Mouse (Mus musculus) hindbrain, embryonic 10.5 days (tissue): ENCODE results near the gene Rhog. TPM values are rescaled to one million over a fixed set of nuclear protein-coding genes. Genes with fewer than 3 reads are reported as not detected.
"Not testable (repeated sequence)": the region's sequence is repeated elsewhere in the genome, so short reads cannot be mapped to it uniquely, and the experiment has no call there.

Experiments
- DNase-seq: peaks from one replicate; pipeline ENCODE4 v3.0.0-alpha.2; 2017; ENCODE audit warnings: low spot score
- H3K27ac ChIP-seq: fragments of 300-500 bp; sonication (generic); 2 replicates; pipeline ENCODE4 v1.5.1; 2016; ENCODE audit warnings: mild to moderate bottlenecking, moderate library complexity
- H3K27me3 ChIP-seq: fragments of 300-500 bp; sonication (generic); 2 replicates; pipeline ENCODE4 v1.6.1; 2016; ENCODE audit warnings: mild to moderate bottlenecking; ENCODE audit not compliant: poor library complexity, insufficient read depth, severe bottlenecking
- H3K36me3 ChIP-seq: fragments of 300-500 bp; sonication (generic); 2 replicates; pipeline ENCODE4 v1.6.1; 2016; ENCODE audit warnings: mild to moderate bottlenecking, moderate library complexity
- H3K4me1 ChIP-seq: fragments of 300-500 bp; sonication (generic); replicated peaks from 2 replicates; pipeline ENCODE4 v1.6.1; 2016; ENCODE audit warnings: mild to moderate bottlenecking
- H3K4me3 ChIP-seq: fragments of 300-500 bp; sonication (generic); 2 replicates; pipeline ENCODE4 v1.5.1; 2016; ENCODE audit warnings: mild to moderate bottlenecking, moderate library complexity
- H3K9me3 ChIP-seq: fragments of 300-500 bp; sonication (generic); 2 replicates; pipeline ENCODE4 v1.6.1; 2016; ENCODE audit warnings: mild to moderate bottlenecking, moderate library complexity
- WGBS: fragments of 180-500 bp; shearing (Covaris S2); methylation state at CpG from one replicate; pipeline ENCODE4 v1.1.7; 2016; 5-methylcytosine and 5-hydroxymethylcytosine counted together
- polyA plus RNA-seq: library from polyadenylated mRNA; unstranded; fragments of >200 nt; fragmentation: Nextera tagmentation; extraction: Ambion mirVana; gene quantifications from 2 replicates; pipeline ENCODE4 v1.2.1, GENCODE M21; 2016

The Rhog gene
- polyA plus RNA-seq, 1 experiment from 2014 or later = 34.3 TPM

- no peak for DNase-seq
- WGBS = 52% methylated on average over 14 of the region's 14 CpGs
- Histone ChIP-seq H3K27me3 (peaks cover 19% of the 10 kb centered on the region), H3K4me1 (peaks cover 18% of the 10 kb centered on the region), H3K36me3 (no peaks in the 10 kb centered on the region), H3K9me3 (no peaks in the 10 kb centered on the region), H3K27ac (no peak overlapping the region), H3K4me3 (peak overlapping the region; percentile 90; the same call in 1 of the 2 replicates)
These were observed 10.7 kb upstream of the Rhog start for GRCm38 (mm10) chr7:102266401-102267042.

- Histone ChIP-seq H3K27me3 (peaks cover 19% of the 10 kb centered on the region), H3K4me1 (peaks cover 18% of the 10 kb centered on the region)
- H3K27ac ChIP-seq, H3K9me3 ChIP-seq, H3K4me3 ChIP-seq, DNase-seq, H3K36me3 ChIP-seq: not testable (repeated sequence)
- WGBS = 93% methylated on average over 10 of the region's 10 CpGs
These were observed 10.2 kb upstream of the Rhog start for GRCm38 (mm10) chr7:102266021-102266400.

GRCm38 (mm10) chr7:102263020-102263419, 7.2 kb upstream of the Rhog start:
- peaks cover 2% of the 10 kb centered on the region; the same call in 1 of the 2 replicates for H3K27me3 ChIP-seq
- WGBS = 84% methylated on average over 2 of the region's 2 CpGs
- H3K4me1 ChIP-seq = peaks cover 10% of the 10 kb centered on the region
- H3K36me3 ChIP-seq = no peaks in the 10 kb centered on the region
- no peak for DNase-seq
- no peak overlapping the region for H3K27ac ChIP-seq
- no peak overlapping the region for H3K4me3 ChIP-seq
- no peaks in the 10 kb centered on the region for H3K9me3 ChIP-seq

- 77% methylated on average over 1 of the region's 1 CpGs for WGBS
- Histone ChIP-seq H3K4me3 (no peak overlapping the region), H3K36me3 (no peaks in the 10 kb centered on the region), H3K9me3 (no peaks in the 10 kb centered on the region), H3K27ac (no peak overlapping the region), H3K4me1 (no peaks in the 10 kb centered on the region), H3K27me3 (no peaks in the 10 kb centered on the region)
- no peak for DNase-seq
These were observed 4.7 kb upstream of the Rhog start for GRCm38 (mm10) chr7:102260518-102260917.

- DNase-seq = no peak
- no peak overlapping the region for H3K27ac ChIP-seq
- no peaks in the 10 kb centered on the region for H3K4me1 ChIP-seq
- H3K9me3 ChIP-seq = no peaks in the 10 kb centered on the region
- H3K36me3 ChIP-seq = no peaks in the 10 kb centered on the region
- no peak overlapping the region for H3K4me3 ChIP-seq
- whole genome bisulfite sequencing = 85% methylated on average over 10 of the region's 10 CpGs
- H3K27me3 ChIP-seq = no peaks in the 10 kb centered on the region
These were observed 4.0 kb upstream of the Rhog start for GRCm38 (mm10) chr7:102259716-102260479.

GRCm38 (mm10) chr7:102258753-102259152, 2.9 kb upstream of the Rhog start:
- 83% methylated on average over 3 of the region's 3 CpGs for WGBS
- no peak for DNase-seq
- Histone ChIP-seq H3K4me3 (no peak overlapping the region), H3K9me3 (no peaks in the 10 kb centered on the region), H3K27ac (no peak overlapping the region), H3K4me1 (no peaks in the 10 kb centered on the region), H3K36me3 (no peaks in the 10 kb centered on the region), H3K27me3 (no peaks in the 10 kb centered on the region)

GRCm38 (mm10) chr7:102258189-102258588, 2.3 kb upstream of the Rhog start:
- Histone ChIP-seq H3K27me3 (no peaks in the 10 kb centered on the region), H3K4me1 (no peaks in the 10 kb centered on the region), H3K9me3 (no peaks in the 10 kb centered on the region), H3K36me3 (no peaks in the 10 kb centered on the region), H3K27ac (no peak overlapping the region), H3K4me3 (no peak overlapping the region)
- peak; percentile 86 for DNase-seq
- 22% methylated on average over 4 of the region's 4 CpGs for WGBS

- H3K27ac ChIP-seq = no peak overlapping the region
- H3K4me1 ChIP-seq = no peaks in the 10 kb centered on the region
- H3K4me3 ChIP-seq = no peak overlapping the region
- no peaks in the 10 kb centered on the region for H3K36me3 ChIP-seq
- H3K27me3 ChIP-seq = no peaks in the 10 kb centered on the region
- WGBS = 85% methylated on average over 3 of the region's 3 CpGs
- no peak for DNase-seq
- H3K9me3 ChIP-seq = no peaks in the 10 kb centered on the region
These were observed 782 bp upstream of the Rhog start for GRCm38 (mm10) chr7:102256636-102257035.

- no peaks in the 10 kb centered on the region for H3K9me3 ChIP-seq
- H3K27ac ChIP-seq = no peak overlapping the region
- H3K27me3 ChIP-seq = no peaks in the 10 kb centered on the region
- no peak for DNase-seq
- peaks cover 10% of the 10 kb centered on the region for H3K4me1 ChIP-seq
- H3K36me3 ChIP-seq = no peaks in the 10 kb centered on the region
- H3K4me3 ChIP-seq = no peak overlapping the region
- WGBS = 90% methylated on average over 1 of the region's 1 CpGs
These were observed 2.2 kb downstream of the Rhog start for GRCm38 (mm10) chr7:102253631-102254030.

- Histone ChIP-seq H3K36me3 (no peaks in the 10 kb centered on the region), H3K9me3 (no peaks in the 10 kb centered on the region), H3K4me1 (peaks cover 39% of the 10 kb centered on the region), H3K4me3 (peak overlapping the region; percentile 90), H3K27me3 (no peaks in the 10 kb centered on the region), H3K27ac (peak overlapping the region; percentile 98)
- peak; percentile 89 for DNase-seq
- WGBS = under 1% methylated on average over 33 of the region's 33 CpGs
These were observed 5.1 kb downstream of the Rhog start for GRCm38 (mm10) chr7:102250631-102251214.

GRCm38 (mm10) chr7:102249896-102250630, 5.8 kb downstream of the Rhog start:
- Histone ChIP-seq H3K27ac (peak overlapping the region; percentile 98), H3K9me3 (no peaks in the 10 kb centered on the region), H3K4me3 (peak overlapping the region; percentile 90), H3K4me1 (peaks cover 46% of the 10 kb centered on the region), H3K36me3 (no peaks in the 10 kb centered on the region), H3K27me3 (no peaks in the 10 kb centered on the region)
- peak; percentile 81 for DNase-seq
- WGBS = under 1% methylated on average over 47 of the region's 49 CpGs

GRCm38 (mm10) chr7:102249531-102249895, 6.3 kb downstream of the Rhog start:
- no peaks in the 10 kb centered on the region for H3K9me3 ChIP-seq
- H3K27me3 ChIP-seq = no peaks in the 10 kb centered on the region
- H3K4me1 ChIP-seq = peaks cover 51% of the 10 kb centered on the region
- WGBS = under 1% methylated on average over 23 of the region's 23 CpGs
- H3K27ac ChIP-seq = peak overlapping the region; percentile 98
- no peak for DNase-seq
- no peaks in the 10 kb centered on the region for H3K36me3 ChIP-seq
- peak overlapping the region; percentile 90 for H3K4me3 ChIP-seq
